Mouse (Mus musculus) CH12.LX (cell line): ENCODE measurements around the gene Rpl3.

Experiments
- CTCF ChIP-seq, 2 experiments: IDR thresholded peaks in 1 of 2; conservative IDR thresholded peaks in 1 of 2; 2 replicates each; pipeline ENCODE4 v1.5.1; 2011 to 2012; ENCODE audit warnings: low read depth in 2 of 2, low read length in 2 of 2, improper control_type of control experiment in 1 of 2, inconsistent platforms in 1 of 2, mild to moderate bottlenecking in 1 of 2, moderate library complexity in 1 of 2
- EP300 ChIP-seq: IDR thresholded peaks from 2 replicates; pipeline ENCODE4 v1.6.1; 2011; ENCODE audit warnings: low read length, improper control_type of control experiment
- HCFC1 ChIP-seq: IDR thresholded peaks from 2 replicates; pipeline ENCODE4 v1.6.1; 2012; ENCODE audit warnings: low read depth, mild to moderate bottlenecking, inconsistent platforms, low read length, improper control_type of control experiment
- KAT2A ChIP-seq: IDR thresholded peaks from 2 replicates; pipeline ENCODE4 v1.6.1; 2012; ENCODE audit warnings: low read length, improper control_type of control experiment, inconsistent platforms; ENCODE audit not compliant: insufficient replicate concordance
- MAFK ChIP-seq: IDR thresholded peaks from 2 replicates; pipeline ENCODE4 v1.6.1; 2011; ENCODE audit warnings: low read length, improper control_type of control experiment; ENCODE audit not compliant: insufficient replicate concordance
- MAX ChIP-seq: IDR thresholded peaks from 2 replicates; pipeline ENCODE4 v1.6.1; 2011; ENCODE audit warnings: low read length, improper control_type of control experiment
- NRF1 ChIP-seq: IDR thresholded peaks from 2 replicates; pipeline ENCODE4 v1.6.1; 2014; ENCODE audit warnings: low read depth, mild to moderate bottlenecking, inconsistent platforms, low read length, improper control_type of control experiment, moderate library complexity
- POLR2A ChIP-seq: IDR thresholded peaks from 2 replicates; pipeline ENCODE4 v1.6.1; 2011; ENCODE audit warnings: low read depth, mild to moderate bottlenecking, improper control_type of control experiment, low read length
- ZMIZ1 ChIP-seq: IDR thresholded peaks from 2 replicates; pipeline ENCODE4 v1.6.1; 2012; ENCODE audit warnings: low read depth, mild to moderate bottlenecking, inconsistent platforms, low read length, improper control_type of control experiment

DNA sequence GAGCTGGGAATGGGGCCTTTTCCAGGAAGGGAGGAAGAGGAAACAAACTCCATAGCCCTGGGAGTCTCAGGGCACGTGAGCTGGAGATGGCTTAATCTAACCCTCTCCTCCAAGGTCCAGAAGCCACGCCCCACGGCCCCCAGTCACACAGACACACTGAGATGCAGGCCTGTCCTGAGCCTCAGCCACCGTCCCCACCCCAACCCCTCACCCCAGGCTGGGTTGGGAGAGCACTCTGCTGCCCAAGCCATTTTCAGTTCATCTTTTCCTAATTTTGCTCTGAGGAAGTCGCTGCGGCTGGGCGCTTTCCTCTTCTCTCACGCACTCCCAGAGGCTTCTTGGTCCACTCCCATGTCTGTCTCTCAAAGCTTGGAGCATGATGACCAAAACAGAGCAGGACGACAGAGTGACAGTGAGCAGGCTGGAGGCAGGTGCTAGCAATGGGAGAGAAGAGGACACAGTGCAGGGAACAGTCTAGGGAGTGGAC is 19.7 kb downstream of the Rpl3 start:
- TF ChIP-seq EP300, result peak; percentile 37; the same call in 1 of the 2 replicates
- no peak for TF ChIP-seq HCFC1
- no peak for TF ChIP-seq KAT2A
- TF ChIP-seq MAFK, result no peak
- no peak for TF ChIP-seq NRF1
- no peak for TF ChIP-seq POLR2A
- no peak for TF ChIP-seq MAX
- TF ChIP-seq CTCF (conservative IDR thresholded peaks at IDR 0.05 in 1 of 2, IDR thresholded peaks at IDR 0.05 in 1 of 2; ENCODE audit: low read depth in 2 of 2, low read length in 2 of 2), result no peak
- no peak for TF ChIP-seq ZMIZ1
